Mouse (Mus musculus) liver, embryonic 16.5 days (tissue): ENCODE data around the gene Tmc1. TPM values are rescaled to one million over a fixed set of nuclear protein-coding genes. Genes with fewer than 3 reads are reported as not detected.

Experiments
- ATAC-seq: fragments of 200-750 bp; cut with Nextera tagmentation; 2 replicates; pipeline ENCODE4 v1.8.0; 2017; ENCODE audit warnings: low read depth, mild to moderate bottlenecking, moderate number of reproducible peaks, moderate library complexity
- H3K27ac ChIP-seq: fragments of 300-500 bp; sonication (generic); 2 replicates; pipeline ENCODE4 v1.5.1; 2014; ENCODE audit warnings: mild to moderate bottlenecking, low read length
- H3K27me3 ChIP-seq: fragments of 300-500 bp; sonication (generic); 2 replicates; pipeline ENCODE4 v1.6.1; 2014; ENCODE audit warnings: low read depth, low read length, mixed read lengths; ENCODE audit not compliant: control insufficient read depth, insufficient read depth
- H3K36me3 ChIP-seq: fragments of 300-500 bp; sonication (generic); 2 replicates; pipeline ENCODE4 v1.6.1; 2014; ENCODE audit warnings: mild to moderate bottlenecking; ENCODE audit not compliant: control insufficient read depth, insufficient read depth
- H3K4me1 ChIP-seq: fragments of 300-500 bp; sonication (generic); 2 replicates; pipeline ENCODE4 v1.6.1; 2014; ENCODE audit warnings: low read depth, low read length, mixed read lengths; ENCODE audit not compliant: control insufficient read depth
- H3K4me2 ChIP-seq: fragments of 300-500 bp; sonication (generic); 2 replicates; pipeline ENCODE4 v1.6.1; 2014; ENCODE audit warnings: low read depth, low read length, mixed read lengths
- H3K4me3 ChIP-seq: fragments of 300-500 bp; sonication (generic); 2 replicates; pipeline ENCODE4 v1.5.1; 2014; ENCODE audit warnings: low read depth, mild to moderate bottlenecking, low read length
- H3K9ac ChIP-seq: fragments of 300-500 bp; sonication (generic); 2 replicates; pipeline ENCODE4 v1.6.1; 2014; ENCODE audit warnings: low read depth, low read length
- H3K9me3 ChIP-seq: fragments of 300-500 bp; sonication (generic); replicated peaks from 2 replicates; pipeline ENCODE4 v1.6.1; 2016; ENCODE audit warnings: low read length; ENCODE audit not compliant: control insufficient read depth
- WGBS: fragments of 180-500 bp; shearing (Covaris S2); extraction: QIAGEN DNeasy Blood & Tissue Kit; methylation state at CpG from one replicate; pipeline ENCODE4 v1.1.7; 2014; ENCODE audit not compliant: insufficient replicate concordance; 5-methylcytosine and 5-hydroxymethylcytosine counted together
- polyA plus RNA-seq: library from polyadenylated mRNA; unstranded; fragments of >200 nt; fragmentation: Nextera tagmentation; extraction: Ambion mirVana; gene quantifications from 2 replicates; pipeline ENCODE4 v1.2.1, GENCODE M21; 2015

The Tmc1 gene
- polyA plus RNA-seq, 1 experiment from 2014 or later = not detected

DNA sequence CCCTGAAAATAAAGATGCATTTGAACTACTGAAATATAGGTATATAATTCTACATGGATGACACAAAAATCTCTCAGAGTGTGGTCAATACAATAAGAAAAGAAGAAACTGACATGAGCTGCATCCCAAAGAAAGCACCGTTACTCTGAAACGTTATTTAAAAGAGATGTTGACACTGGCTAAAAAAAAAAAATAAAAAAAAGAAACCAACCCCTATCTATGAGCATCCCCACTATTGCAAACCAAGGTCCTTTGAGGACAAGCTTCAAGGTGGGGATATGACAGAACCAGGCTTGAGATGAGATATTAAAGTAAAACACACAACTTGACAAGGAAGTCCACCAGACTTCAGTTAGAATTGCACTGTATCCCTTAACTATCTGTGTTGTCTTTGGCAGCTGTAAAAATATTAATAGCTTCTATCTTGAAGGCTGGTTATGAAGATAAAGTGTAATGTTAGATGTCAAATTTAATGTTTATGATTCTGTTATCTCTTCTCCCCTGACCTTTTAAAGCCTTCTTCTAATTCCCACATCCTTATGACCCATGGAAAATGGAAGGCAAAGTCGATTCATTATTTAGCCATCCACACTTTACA lies 106.4 kb downstream of the Tmc1 start:
- no peak overlapping the region for H3K4me3 ChIP-seq
- no peak overlapping the region for H3K4me2 ChIP-seq
- no peaks in the 10 kb centered on the region for H3K27me3 ChIP-seq
- 57% methylated on average over 3 of the region's 3 CpGs for WGBS
- H3K4me1 ChIP-seq = no peaks in the 10 kb centered on the region
- no peaks in the 10 kb centered on the region for H3K9me3 ChIP-seq
- no peak overlapping the region for H3K27ac ChIP-seq
- no peak overlapping the region for H3K9ac ChIP-seq
- ATAC-seq = no peak
- H3K36me3 ChIP-seq = no peaks in the 10 kb centered on the region

DNA sequence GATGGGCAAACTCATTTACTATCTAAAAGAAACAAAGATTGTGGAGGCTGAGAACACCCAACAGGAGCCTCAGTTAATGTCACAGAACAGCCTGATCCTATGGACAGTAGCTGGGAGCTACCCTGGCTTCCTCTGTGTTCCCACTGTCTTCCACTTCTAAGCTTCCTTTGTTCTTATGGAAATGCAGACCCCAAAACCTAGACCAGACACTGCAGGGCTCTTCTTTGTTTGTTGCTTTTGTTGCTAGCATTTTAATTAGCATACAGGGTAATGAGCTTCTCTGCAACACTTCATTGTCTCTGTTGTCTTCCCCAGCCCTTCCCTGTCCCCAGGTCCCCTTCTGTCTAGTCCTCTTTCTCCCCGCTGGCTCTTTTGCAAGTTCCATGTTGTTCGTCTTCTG lies 116.6 kb downstream of the Tmc1 start:
- no peaks in the 10 kb centered on the region for H3K36me3 ChIP-seq
- no peak overlapping the region for H3K4me3 ChIP-seq
- H3K27ac ChIP-seq = no peak overlapping the region
- WGBS = 89% methylated on average over 2 of the region's 2 CpGs
- H3K27me3 ChIP-seq = no peaks in the 10 kb centered on the region
- no peaks in the 10 kb centered on the region for H3K4me1 ChIP-seq
- no peaks in the 10 kb centered on the region for H3K9me3 ChIP-seq
- ATAC-seq = no peak
- no peak overlapping the region for H3K9ac ChIP-seq
- H3K4me2 ChIP-seq = no peak overlapping the region

DNA sequence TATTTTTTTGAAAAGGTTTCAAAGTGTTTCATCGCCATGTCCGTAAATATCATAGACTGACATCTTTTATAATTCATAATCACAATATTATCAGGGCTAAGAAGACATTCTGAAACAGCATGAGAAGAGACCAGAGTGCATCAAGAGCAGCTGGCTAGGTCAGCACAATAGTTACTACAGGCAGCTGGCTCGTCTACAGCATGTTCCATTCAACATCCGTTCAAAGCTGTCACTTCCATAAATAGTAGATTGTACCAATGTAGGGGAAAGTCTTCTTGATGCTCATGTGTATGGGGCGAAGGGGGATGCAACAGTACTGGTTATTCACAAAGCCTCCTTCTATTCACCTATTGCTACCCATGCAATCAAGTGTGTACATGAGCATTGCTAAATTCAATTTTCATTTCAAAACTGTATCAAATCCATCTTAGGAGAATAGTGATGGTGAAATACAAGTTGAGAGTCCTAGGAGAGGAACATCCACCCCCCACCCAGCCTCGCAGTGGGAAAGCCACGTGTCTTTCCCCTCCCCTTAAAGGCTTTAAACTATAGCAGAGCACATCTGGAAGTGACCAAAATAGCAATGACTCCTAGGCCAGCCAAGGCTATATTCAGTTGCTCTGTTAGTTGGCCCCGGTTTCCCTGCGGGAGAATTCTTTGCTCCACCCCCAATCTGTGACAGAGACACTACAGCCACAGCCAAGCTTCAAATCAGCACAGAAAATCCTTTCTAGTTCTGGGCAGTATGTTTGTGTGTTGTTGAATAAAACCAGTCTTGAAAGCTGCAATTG lies 117.8 kb downstream of the Tmc1 start:
- 55% methylated on average over 9 of the region's 9 CpGs for WGBS
- no peaks in the 10 kb centered on the region for H3K27me3 ChIP-seq
- H3K4me2 ChIP-seq = no peak overlapping the region
- H3K9ac ChIP-seq = no peak overlapping the region
- no peak for ATAC-seq
- no peaks in the 10 kb centered on the region for H3K4me1 ChIP-seq
- no peak overlapping the region for H3K27ac ChIP-seq
- H3K9me3 ChIP-seq = no peaks in the 10 kb centered on the region
- H3K4me3 ChIP-seq = no peak overlapping the region
- H3K36me3 ChIP-seq = no peaks in the 10 kb centered on the region

DNA sequence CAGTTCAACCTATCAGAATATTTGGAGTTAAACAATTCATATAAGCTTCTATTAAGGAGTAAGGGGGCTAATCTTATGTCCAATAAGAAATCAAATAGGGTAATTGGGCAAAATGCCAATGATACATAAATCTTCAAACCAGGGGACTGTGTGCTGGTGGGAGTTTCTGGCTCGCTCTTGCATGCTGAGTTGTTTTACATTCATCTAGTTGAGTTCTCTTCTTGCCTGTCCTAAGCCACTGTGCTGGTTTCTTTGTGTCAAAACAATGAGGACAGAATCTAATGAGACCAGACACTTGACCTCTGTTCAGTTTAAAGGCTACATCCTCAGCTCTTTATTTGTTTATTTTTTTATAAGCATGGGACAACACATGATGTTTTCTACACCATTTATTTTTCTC lies 119.1 kb downstream of the Tmc1 start:
- Histone ChIP-seq H3K4me1 (no peaks in the 10 kb centered on the region), H3K4me2 (no peak overlapping the region), H3K27ac (no peak overlapping the region), H3K27me3 (no peaks in the 10 kb centered on the region), H3K36me3 (no peaks in the 10 kb centered on the region), H3K4me3 (no peak overlapping the region), H3K9ac (no peak overlapping the region), H3K9me3 (no peaks in the 10 kb centered on the region)
- no peak for ATAC-seq
- WGBS = 54% methylated on average over 1 of the region's 1 CpGs

- no peaks in the 10 kb centered on the region for H3K36me3 ChIP-seq
- H3K4me3 ChIP-seq = no peak overlapping the region
- no peaks in the 10 kb centered on the region for H3K9me3 ChIP-seq
- H3K4me1 ChIP-seq = no peaks in the 10 kb centered on the region
- ATAC-seq = no peak
- no peaks in the 10 kb centered on the region for H3K27me3 ChIP-seq
- no peak overlapping the region for H3K4me2 ChIP-seq
- no peak overlapping the region for H3K27ac ChIP-seq
- H3K9ac ChIP-seq = no peak overlapping the region
Measured at GRCm38 (mm10) chr19:20799460-20799859, 154.5 kb downstream of the Tmc1 start.

GRCm38 (mm10) chr19:20797558-20798101 lies 156.4 kb downstream of the Tmc1 start:
- no peaks in the 10 kb centered on the region for H3K36me3 ChIP-seq
- H3K4me1 ChIP-seq = no peaks in the 10 kb centered on the region
- no peaks in the 10 kb centered on the region for H3K9me3 ChIP-seq
- WGBS = 29% methylated on average over 6 of the region's 6 CpGs
- H3K9ac ChIP-seq = no peak overlapping the region
- H3K4me3 ChIP-seq = no peak overlapping the region
- no peak overlapping the region for H3K4me2 ChIP-seq
- ATAC-seq = no peak
- H3K27me3 ChIP-seq = no peaks in the 10 kb centered on the region
- H3K27ac ChIP-seq = no peak overlapping the region

- no peak overlapping the region for H3K9ac ChIP-seq
- H3K4me3 ChIP-seq = no peak overlapping the region
- no peak overlapping the region for H3K4me2 ChIP-seq
- no peak for ATAC-seq
- no peaks in the 10 kb centered on the region for H3K27me3 ChIP-seq
- 45% methylated on average over 4 of the region's 4 CpGs for WGBS
- no peaks in the 10 kb centered on the region for H3K4me1 ChIP-seq
- H3K36me3 ChIP-seq = no peaks in the 10 kb centered on the region
- H3K27ac ChIP-seq = no peak overlapping the region
- no peaks in the 10 kb centered on the region for H3K9me3 ChIP-seq
Measured at GRCm38 (mm10) chr19:20796001-20796400, 158.0 kb downstream of the Tmc1 start.

- H3K4me1 ChIP-seq = no peaks in the 10 kb centered on the region
- H3K9ac ChIP-seq = no peak overlapping the region
- WGBS = 58% methylated on average over 3 of the region's 3 CpGs
- no peaks in the 10 kb centered on the region for H3K36me3 ChIP-seq
- no peaks in the 10 kb centered on the region for H3K9me3 ChIP-seq
- H3K27me3 ChIP-seq = no peaks in the 10 kb centered on the region
- no peak overlapping the region for H3K4me3 ChIP-seq
- no peak for ATAC-seq
- H3K27ac ChIP-seq = no peak overlapping the region
- no peak overlapping the region for H3K4me2 ChIP-seq
Measured at GRCm38 (mm10) chr19:20794999-20795398, 159.0 kb downstream of the Tmc1 start.

DNA sequence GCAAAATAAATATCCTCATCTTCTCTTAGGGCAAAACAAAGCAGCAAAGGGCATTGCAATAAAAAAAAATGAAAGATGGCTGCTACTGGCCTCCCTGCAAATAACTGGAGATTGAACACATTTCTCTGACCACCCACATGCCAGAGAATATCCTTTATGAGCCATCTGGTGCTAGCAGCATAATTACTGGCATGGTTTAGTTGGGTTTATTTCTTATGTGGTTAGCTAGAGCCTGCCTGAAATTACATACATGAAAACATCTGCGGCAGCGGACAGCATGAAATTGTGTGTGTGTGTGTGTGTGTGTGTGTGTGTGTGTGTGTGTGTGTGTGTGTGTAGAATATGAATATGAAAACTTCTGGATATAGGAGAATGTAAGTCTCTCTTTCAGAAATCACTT lies 161.2 kb downstream of the Tmc1 start:
- Histone ChIP-seq H3K4me3 (no peak overlapping the region), H3K36me3 (no peaks in the 10 kb centered on the region), H3K27me3 (no peaks in the 10 kb centered on the region), H3K27ac (no peak overlapping the region), H3K4me1 (no peaks in the 10 kb centered on the region), H3K9me3 (no peaks in the 10 kb centered on the region), H3K9ac (no peak overlapping the region), H3K4me2 (no peak overlapping the region)
- ATAC-seq = no peak
- WGBS = 76% methylated on average over 2 of the region's 2 CpGs
